Mouse (Mus musculus) liver, embryonic 14.5 days (tissue): ENCODE results near the gene Fbxl4. TPM values are rescaled to one million over a fixed set of nuclear protein-coding genes. Genes with fewer than 3 reads are reported as not detected.

Experiments used
- ATAC-seq: fragments of 200-750 bp; cut with Nextera tagmentation; 2 replicates; pipeline ENCODE4 v1.8.0; 2017; ENCODE audit warnings: moderate number of reproducible peaks, mild to moderate bottlenecking, moderate library complexity; ENCODE audit not compliant: insufficient read depth
- DNase-seq, 3 experiments: peaks; one replicate each; pipeline ENCODE4 v3.0.0-alpha.2; 2012 to 2013; ENCODE audit warnings: low read depth in 3 of 3, low spot score in 3 of 3
- H3K27ac ChIP-seq: fragments of 300-500 bp; sonication (generic); 2 replicates; pipeline ENCODE4 v1.5.1; 2014; ENCODE audit warnings: moderate library complexity, mild to moderate bottlenecking, control low read depth, inconsistent platforms
- H3K27me3 ChIP-seq: fragments of 300-500 bp; sonication (generic); 2 replicates; pipeline ENCODE4 v1.6.1; 2014; ENCODE audit warnings: mild to moderate bottlenecking, low read length, moderate library complexity; ENCODE audit not compliant: control insufficient read depth, insufficient read depth
- H3K36me3 ChIP-seq: fragments of 300-500 bp; sonication (generic); replicated peaks from 2 replicates; pipeline ENCODE4 v1.6.1; 2014; ENCODE audit warnings: low read depth; ENCODE audit not compliant: control insufficient read depth, insufficient read depth
- H3K4me1 ChIP-seq, 2 experiments: fragments of 200-500 bp in 1 of 2; fragments of 300-500 bp in 1 of 2; sonication (generic) in 1 of 2; replicated peaks; 2 replicates each; pipeline ENCODE4 v1.6.1; 2012 to 2014; ENCODE audit warnings: antibody characterized with exemption in 1 of 2, inconsistent platforms in 1 of 2, low read length in 1 of 2; ENCODE audit not compliant: control insufficient read depth in 2 of 2, insufficient read depth in 2 of 2
- H3K4me2 ChIP-seq: fragments of 300-500 bp; sonication (generic); 2 replicates; pipeline ENCODE4 v1.6.1; 2014; ENCODE audit warnings: low read depth, mild to moderate bottlenecking, control low read depth, moderate library complexity
- H3K4me3 ChIP-seq, 2 experiments: fragments of 200-500 bp in 1 of 2; fragments of 300-500 bp in 1 of 2; sonication (generic) in 1 of 2; 2 replicates each; pipeline ENCODE4 v1.5.1; 2012 to 2014; ENCODE audit warnings: low read depth in 2 of 2, low read length in 2 of 2, mild to moderate bottlenecking in 2 of 2, control low read depth in 1 of 2, inconsistent platforms in 1 of 2, moderate library complexity in 1 of 2; ENCODE audit not compliant: insufficient read depth in 1 of 2
- H3K9ac ChIP-seq: fragments of 300-500 bp; sonication (generic); replicated peaks from 2 replicates; pipeline ENCODE4 v1.6.1; 2014; ENCODE audit warnings: mild to moderate bottlenecking, control low read depth, moderate library complexity
- H3K9me3 ChIP-seq: fragments of 300-500 bp; sonication (generic); 2 replicates; pipeline ENCODE4 v1.6.1; 2016; ENCODE audit warnings: low read length, mixed read lengths; ENCODE audit not compliant: control insufficient read depth
- CTCF ChIP-seq: IDR thresholded peaks from 2 replicates; pipeline ENCODE4 v1.5.1; 2016; ENCODE audit warnings: antibody characterized with exemption, low read depth, control low read depth
- EP300 ChIP-seq: IDR thresholded peaks from 2 replicates; pipeline ENCODE4 v1.6.1; 2016; ENCODE audit warnings: antibody characterized with exemption, low read depth
- WGBS: fragments of 180-500 bp; shearing (Covaris S2); extraction: QIAGEN DNeasy Blood & Tissue Kit; methylation state at CpG from one replicate; pipeline ENCODE4 v1.1.7; 2014; ENCODE audit not compliant: insufficient replicate concordance; 5-methylcytosine and 5-hydroxymethylcytosine counted together
- polyA plus RNA-seq, 2 experiments: library from polyadenylated mRNA; depleted of rRNA in 1 of 2; stranded (reverse) in 1 of 2; unstranded in 1 of 2; fragments of >200 nt; fragmentation: Nextera tagmentation in 1 of 2; extraction: Ambion mirVana in 1 of 2; gene quantifications; 2 replicates each; pipeline versions ENCODE4 v1.2.1 to v1.2.3; 2012 to 2014

The Fbxl4 gene
- polyA plus RNA-seq, 2 experiments = 3.9 to 4.6 TPM

DNA sequence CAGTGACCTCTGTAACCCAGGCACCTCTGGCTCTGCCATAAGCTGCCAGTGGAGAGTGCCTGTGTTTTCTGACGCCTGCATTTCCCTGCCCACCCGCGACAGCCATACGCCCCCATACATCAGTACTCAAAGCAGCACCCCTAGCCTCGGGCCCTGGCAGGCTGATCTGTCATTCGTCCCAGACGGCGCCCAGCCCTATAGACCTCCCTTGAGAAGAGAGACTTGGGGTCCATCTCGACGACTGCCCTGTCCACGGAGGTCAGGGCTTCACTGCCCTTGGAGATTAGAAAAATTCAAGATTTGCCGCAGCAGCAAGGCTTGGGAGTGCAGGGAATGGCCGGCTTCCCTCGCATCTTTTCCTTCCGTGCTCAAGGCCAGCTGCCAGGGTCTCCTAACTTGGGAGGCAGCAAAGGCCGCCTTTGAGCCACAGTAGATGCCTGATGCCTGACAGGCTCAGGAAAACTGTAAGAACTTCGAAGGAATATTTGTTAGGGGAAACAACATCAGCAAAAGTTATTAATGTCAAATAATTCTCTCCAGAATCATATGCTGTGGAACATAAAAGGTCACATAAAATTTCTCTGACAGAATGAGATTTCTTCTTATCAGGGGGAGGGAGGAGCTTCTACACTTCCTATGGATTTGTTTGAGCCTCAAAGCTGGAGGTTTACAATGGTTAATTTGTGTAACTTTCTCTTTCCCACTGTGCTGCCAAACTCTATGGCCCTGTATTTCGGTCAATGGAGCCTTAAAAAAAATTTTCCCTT lies 122.9 kb downstream of the Fbxl4 start:
- H3K9me3 ChIP-seq = no peaks in the 10 kb centered on the region
- TF ChIP-seq EP300 = no peak
- no peak for ATAC-seq
- peaks cover 69% of the 10 kb centered on the region for H3K27me3 ChIP-seq
- no peak overlapping the region for H3K27ac ChIP-seq
- H3K4me3 ChIP-seq = no peak overlapping the region
- DNase-seq = no peak
- no peak overlapping the region for H3K9ac ChIP-seq
- WGBS = under 1% methylated on average over 18 of the region's 18 CpGs
- no peaks in the 10 kb centered on the region for H3K4me1 ChIP-seq
- no peak overlapping the region for H3K4me2 ChIP-seq
- no peaks in the 10 kb centered on the region for H3K36me3 ChIP-seq

DNA sequence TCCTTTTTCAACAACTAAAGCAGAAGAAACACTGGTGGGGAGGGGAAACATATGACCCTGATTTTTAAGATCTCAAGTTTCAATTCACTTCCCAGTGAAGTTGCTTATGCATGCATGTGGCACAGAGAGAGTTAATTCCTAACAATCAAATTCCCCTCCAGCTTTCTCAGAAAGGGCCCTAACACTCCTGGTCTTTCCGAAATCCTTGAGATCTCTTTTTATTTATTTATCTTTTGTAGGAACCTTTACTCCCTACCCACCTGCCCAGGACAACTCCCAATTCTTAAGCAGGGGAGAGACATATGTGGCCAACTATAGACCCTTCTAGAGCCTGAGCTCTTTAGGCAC lies 123.5 kb downstream of the Fbxl4 start:
- Histone ChIP-seq H3K4me2 (no peak overlapping the region), H3K9ac (no peak overlapping the region), H3K4me1 (no peaks in the 10 kb centered on the region), H3K9me3 (no peaks in the 10 kb centered on the region), H3K27me3 (peaks cover 74% of the 10 kb centered on the region), H3K4me3 (no peak overlapping the region), H3K27ac (no peak overlapping the region), H3K36me3 (no peaks in the 10 kb centered on the region)
- no peak for TF ChIP-seq CTCF
- no peak for TF ChIP-seq EP300
- 0% methylated on average over 1 of the region's 1 CpGs for WGBS
- ATAC-seq (no peak), DNase-seq (no peak)

GRCm38 (mm10) chr4:22482118-22482517 lies 124.8 kb downstream of the Fbxl4 start:
- H3K36me3 ChIP-seq = no peaks in the 10 kb centered on the region
- DNase-seq = no peak
- WGBS = 16% methylated on average over 2 of the region's 2 CpGs
- no peaks in the 10 kb centered on the region for H3K4me1 ChIP-seq
- no peak overlapping the region for H3K9ac ChIP-seq
- no peak for ATAC-seq
- no peak overlapping the region for H3K27ac ChIP-seq
- H3K4me2 ChIP-seq = no peak overlapping the region
- no peak overlapping the region for H3K4me3 ChIP-seq
- H3K9me3 ChIP-seq = no peaks in the 10 kb centered on the region
- TF ChIP-seq EP300 = no peak
- TF ChIP-seq CTCF = no peak
- peaks cover 82% of the 10 kb centered on the region for H3K27me3 ChIP-seq

DNA sequence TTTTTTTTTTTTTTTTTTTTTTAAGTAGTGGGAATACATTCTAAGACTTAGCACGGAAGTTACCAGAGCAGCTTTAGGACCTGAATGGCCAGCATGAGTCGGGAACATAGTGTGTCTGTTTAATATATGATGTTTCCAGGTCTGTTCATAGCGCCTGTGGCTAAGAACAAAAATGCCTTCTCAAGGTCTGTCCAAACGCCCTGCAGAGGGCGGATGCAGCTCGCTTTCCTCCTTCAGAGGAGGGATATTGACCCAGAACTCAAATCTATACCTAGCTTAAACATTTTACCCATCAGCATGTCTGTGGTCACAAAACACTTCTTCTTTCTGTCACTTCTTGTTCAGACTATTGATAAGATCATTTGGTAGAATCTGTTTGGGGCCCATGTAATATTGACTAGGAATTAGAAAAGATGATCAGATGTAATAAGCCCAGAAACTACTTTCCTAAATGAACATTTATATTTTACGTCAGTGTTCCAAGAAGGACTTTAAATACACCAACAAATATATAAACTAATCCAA lies 125.5 kb downstream of the Fbxl4 start:
- ATAC-seq (no peak), DNase-seq (no peak)
- H3K9me3 ChIP-seq = no peaks in the 10 kb centered on the region
- peaks cover 82% of the 10 kb centered on the region for H3K27me3 ChIP-seq
- H3K4me1 ChIP-seq = no peaks in the 10 kb centered on the region
- no peak overlapping the region for H3K4me3 ChIP-seq
- no peak for TF ChIP-seq EP300
- TF ChIP-seq CTCF = no peak
- H3K4me2 ChIP-seq = no peak overlapping the region
- H3K9ac ChIP-seq = no peak overlapping the region
- H3K27ac ChIP-seq = no peak overlapping the region
- WGBS = 8% methylated on average over 7 of the region's 7 CpGs
- no peaks in the 10 kb centered on the region for H3K36me3 ChIP-seq

GRCm38 (mm10) chr4:22483548-22483947 lies 126.2 kb downstream of the Fbxl4 start:
- Histone ChIP-seq H3K27me3 (peaks cover 82% of the 10 kb centered on the region), H3K27ac (no peak overlapping the region), H3K9ac (no peak overlapping the region), H3K4me2 (no peak overlapping the region), H3K36me3 (no peaks in the 10 kb centered on the region), H3K4me3 (no peak overlapping the region), H3K4me1 (no peaks in the 10 kb centered on the region), H3K9me3 (no peaks in the 10 kb centered on the region)
- WGBS = 13% methylated on average over 2 of the region's 2 CpGs
- TF ChIP-seq EP300 (no peak), CTCF (no peak)
- ATAC-seq (no peak), DNase-seq (no peak)

Other genes starting within 250 kb of the Fbxl4 start
- gene Pou3f2, start 130.8 kb downstream of the Fbxl4 start, polyA plus RNA-seq (2012; rRNA removed) = 0.03 TPM in 1 of 2 replicates, not detected in the other
- not detected in 2 replicates for gene Pou3f2, start 130.8 kb downstream of the Fbxl4 start, polyA plus RNA-seq (2014; fragmentation: Nextera tagmentation; extraction: Ambion mirVana)